Mouse (Mus musculus) midbrain, embryonic 16.5 days (tissue): ENCODE data around the gene Eftud2. TPM values are rescaled to one million over a fixed set of nuclear protein-coding genes. Genes with fewer than 3 reads are reported as not detected.

Experiments used
- ATAC-seq: fragments of 200-750 bp; cut with Nextera tagmentation; 2 replicates; pipeline ENCODE4 v1.8.0; 2017; ENCODE audit warnings: moderate TSS enrichment
- H3K27ac ChIP-seq: fragments of 300-500 bp; sonication (generic); 2 replicates; pipeline ENCODE4 v1.5.1; 2014; ENCODE audit warnings: mild to moderate bottlenecking, low read length, mixed read lengths
- H3K27me3 ChIP-seq: fragments of 300-500 bp; sonication (generic); 2 replicates; pipeline ENCODE4 v1.6.1; 2014; ENCODE audit warnings: low read depth, low read length, mixed read lengths; ENCODE audit not compliant: control insufficient read depth, insufficient read depth
- H3K36me3 ChIP-seq: fragments of 300-500 bp; sonication (generic); 2 replicates; pipeline ENCODE4 v1.6.1; 2014; ENCODE audit warnings: mild to moderate bottlenecking, low read length, moderate library complexity, mixed read lengths; ENCODE audit not compliant: control insufficient read depth, insufficient read depth
- H3K4me1 ChIP-seq: fragments of 300-500 bp; sonication (generic); 2 replicates; pipeline ENCODE4 v1.6.1; 2014; ENCODE audit warnings: mild to moderate bottlenecking, low read length, mixed read lengths; ENCODE audit not compliant: control insufficient read depth, insufficient read depth
- H3K4me2 ChIP-seq: fragments of 300-500 bp; sonication (generic); 2 replicates; pipeline ENCODE4 v1.6.1; 2014; ENCODE audit warnings: mild to moderate bottlenecking, low read length, mixed read lengths
- H3K4me3 ChIP-seq: fragments of 300-500 bp; sonication (generic); 2 replicates; pipeline ENCODE4 v1.5.1; 2014; ENCODE audit warnings: low read depth, mild to moderate bottlenecking, low read length, moderate library complexity, mixed read lengths
- H3K9ac ChIP-seq: fragments of 300-500 bp; sonication (generic); 2 replicates; pipeline ENCODE4 v1.6.1; 2014; ENCODE audit warnings: low read depth, low read length, mixed read lengths
- H3K9me3 ChIP-seq: fragments of 300-500 bp; sonication (generic); replicated peaks from 2 replicates; pipeline ENCODE4 v1.6.1; 2014; ENCODE audit warnings: mild to moderate bottlenecking, low read length, mixed read lengths; ENCODE audit not compliant: control insufficient read depth, poor library complexity, severe bottlenecking
- WGBS: fragments of 180-500 bp; shearing (Covaris S2); extraction: QIAGEN DNeasy Blood & Tissue Kit; methylation state at CpG from one replicate; pipeline ENCODE4 v1.1.7; 2014; 5-methylcytosine and 5-hydroxymethylcytosine counted together
- polyA plus RNA-seq: library from polyadenylated mRNA; unstranded; fragments of >200 nt; fragmentation: Nextera tagmentation; extraction: Ambion mirVana; gene quantifications from 2 replicates; pipeline ENCODE4 v1.2.1, GENCODE M21; 2015

Gene Eftud2
- polyA plus RNA-seq, 1 experiment from 2014 or later, result 133 TPM

DNA sequence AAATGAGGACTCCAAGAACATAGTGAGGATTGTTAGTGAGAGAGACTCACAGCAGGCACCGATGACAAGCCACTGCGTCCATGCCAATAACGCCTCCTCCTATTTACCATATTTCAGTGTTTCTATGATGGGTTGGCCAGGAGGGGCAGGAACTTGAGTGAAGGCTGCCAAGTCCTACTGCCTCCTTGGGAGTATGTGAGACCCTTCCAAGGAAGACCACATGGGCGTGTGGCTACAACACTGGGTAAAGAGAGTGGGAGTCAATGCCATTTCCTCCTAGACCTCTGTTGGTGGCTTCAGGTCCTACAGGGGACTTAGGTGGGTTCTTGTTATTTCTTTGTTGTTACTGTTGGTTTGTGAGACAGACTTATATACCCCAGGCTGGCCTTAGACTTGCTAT is 20.4 kb upstream of the Eftud2 start:
- no peak overlapping the region for H3K27ac ChIP-seq
- ATAC-seq, result no peak
- no peaks in the 10 kb centered on the region; the same call in 1 of the 2 replicates for H3K27me3 ChIP-seq
- WGBS, result 62% methylated on average over 4 of the region's 4 CpGs
- H3K9me3 ChIP-seq, result no peaks in the 10 kb centered on the region
- peaks cover 4% of the 10 kb centered on the region; the same call in 1 of the 2 replicates for H3K4me1 ChIP-seq
- no peaks in the 10 kb centered on the region for H3K36me3 ChIP-seq
- H3K4me3 ChIP-seq, result no peak overlapping the region
- no peak overlapping the region for H3K4me2 ChIP-seq
- no peak overlapping the region for H3K9ac ChIP-seq

DNA sequence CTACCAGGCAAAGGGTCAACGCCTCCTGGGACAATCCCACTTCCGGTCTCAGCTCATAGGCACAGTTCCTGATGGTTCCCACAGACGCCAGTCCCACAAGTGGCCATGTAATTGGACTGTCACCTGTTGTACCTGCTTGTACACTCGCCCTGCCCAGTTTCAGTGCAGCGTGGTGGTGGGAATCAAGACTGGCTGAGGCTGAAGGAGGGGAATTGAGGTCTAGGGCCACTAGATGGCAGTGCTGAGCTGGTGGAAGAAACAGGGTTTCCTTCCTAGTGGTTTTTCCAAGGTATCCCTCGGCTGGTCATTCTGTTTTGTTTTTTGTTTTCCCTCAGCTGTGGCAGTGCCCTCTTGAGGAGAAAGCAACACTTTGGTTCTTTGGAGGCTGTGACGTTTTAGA is 20.0 kb upstream of the Eftud2 start, which contains the start of gene Gfap:
TSS of gene Gfap (minus strand) at position 150 of the 400 bp plus-strand sequence.
- Histone ChIP-seq H3K4me1 (peaks cover 4% of the 10 kb centered on the region; the same call in 1 of the 2 replicates), H3K36me3 (no peaks in the 10 kb centered on the region), H3K27me3 (no peaks in the 10 kb centered on the region; the same call in 1 of the 2 replicates), H3K27ac (no peak within 1 kb of the TSS), H3K9me3 (no peaks in the 10 kb centered on the region), H3K4me2 (no peak within 1 kb of the TSS), H3K9ac (no peak within 1 kb of the TSS), H3K4me3 (no peak within 1 kb of the TSS)
- ATAC-seq, result no peak; the same call in 1 of the 2 replicates
- WGBS, result 13% methylated on average over 7 of the region's 7 CpGs

DNA sequence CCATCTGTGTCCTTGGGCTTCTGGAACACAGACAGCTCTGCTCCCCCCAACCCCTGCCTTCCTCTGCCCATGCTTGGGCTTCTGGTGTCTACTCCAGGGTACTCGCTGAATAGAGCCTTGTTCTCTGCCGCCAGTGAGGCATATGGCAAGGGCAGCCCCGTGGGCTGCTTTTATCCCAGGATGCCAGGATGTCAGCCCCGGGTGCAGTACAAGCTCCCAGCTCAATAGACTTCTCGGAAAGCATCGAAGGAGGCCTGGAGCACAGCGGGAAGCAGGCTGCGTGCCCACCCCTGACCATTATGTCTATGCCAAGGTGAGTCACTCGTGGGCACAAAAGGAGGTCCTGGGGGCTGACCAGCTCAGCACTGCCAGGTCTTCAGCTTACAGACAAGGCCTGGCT is 17.6 kb upstream of the Eftud2 start:
- 54% methylated on average over 9 of the region's 9 CpGs for WGBS
- no peak overlapping the region for H3K4me2 ChIP-seq
- H3K36me3 ChIP-seq, result no peaks in the 10 kb centered on the region
- no peak overlapping the region for H3K9ac ChIP-seq
- H3K27ac ChIP-seq, result no peak overlapping the region
- peak; percentile 81 for ATAC-seq
- H3K27me3 ChIP-seq, result peaks cover 12% of the 10 kb centered on the region
- H3K4me1 ChIP-seq, result 0 out of 2 replicates have a peak, but pooled peaks cover 2% of the 10 kb centered on the region
- no peak overlapping the region for H3K4me3 ChIP-seq
- H3K9me3 ChIP-seq, result no peaks in the 10 kb centered on the region

DNA sequence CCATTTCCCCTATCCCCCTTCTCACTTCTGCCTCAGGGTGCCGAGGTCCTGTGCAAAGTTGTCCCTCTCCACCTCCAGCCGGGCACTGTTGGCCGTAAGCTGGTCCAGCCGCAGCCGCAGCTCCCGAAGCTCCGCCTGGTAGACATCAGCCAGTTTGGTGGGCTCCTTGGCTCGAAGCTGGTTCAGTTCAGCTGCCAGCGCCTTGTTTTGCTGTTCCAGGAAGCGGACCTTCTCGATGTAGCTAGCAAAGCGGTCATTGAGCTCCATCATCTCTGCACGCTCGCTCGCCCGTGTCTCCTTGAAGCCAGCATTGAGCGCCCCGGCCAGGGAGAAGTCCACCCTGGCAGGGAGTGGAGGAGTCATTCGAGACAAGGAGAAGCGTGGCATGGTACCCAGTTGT is 15.9 kb upstream of the Eftud2 start:
- 76% methylated on average over 20 of the region's 20 CpGs for WGBS
- H3K27me3 ChIP-seq, result peaks cover 26% of the 10 kb centered on the region
- H3K4me1 ChIP-seq, result peaks cover 4% of the 10 kb centered on the region; the same call in 1 of the 2 replicates
- no peak overlapping the region for H3K9ac ChIP-seq
- no peaks in the 10 kb centered on the region for H3K36me3 ChIP-seq
- H3K9me3 ChIP-seq, result no peaks in the 10 kb centered on the region
- H3K4me2 ChIP-seq, result no peak overlapping the region
- H3K27ac ChIP-seq, result no peak overlapping the region
- no peak overlapping the region for H3K4me3 ChIP-seq
- ATAC-seq, result no peak

DNA sequence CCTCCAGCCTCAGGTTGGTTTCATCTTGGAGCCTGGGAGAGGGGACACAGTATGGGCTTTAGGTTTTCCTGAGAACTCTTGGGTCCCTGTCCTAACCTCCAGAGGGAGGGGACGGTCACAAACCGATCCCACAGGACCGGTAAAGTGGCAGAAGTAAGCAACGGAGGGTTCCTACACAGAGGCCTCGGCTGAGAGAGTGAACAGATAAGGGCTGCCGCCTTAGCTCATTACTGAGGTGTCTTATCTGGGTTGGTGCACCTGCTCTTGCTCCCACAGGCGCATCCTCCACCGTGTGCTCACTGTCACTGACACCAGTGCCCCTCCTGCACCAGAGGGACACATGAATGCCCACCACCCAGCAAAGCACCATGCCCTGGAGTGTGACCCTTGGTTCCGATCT is 15.0 kb upstream of the Eftud2 start:
- WGBS, result 85% methylated on average over 9 of the region's 9 CpGs
- H3K9ac ChIP-seq, result no peak overlapping the region

DNA sequence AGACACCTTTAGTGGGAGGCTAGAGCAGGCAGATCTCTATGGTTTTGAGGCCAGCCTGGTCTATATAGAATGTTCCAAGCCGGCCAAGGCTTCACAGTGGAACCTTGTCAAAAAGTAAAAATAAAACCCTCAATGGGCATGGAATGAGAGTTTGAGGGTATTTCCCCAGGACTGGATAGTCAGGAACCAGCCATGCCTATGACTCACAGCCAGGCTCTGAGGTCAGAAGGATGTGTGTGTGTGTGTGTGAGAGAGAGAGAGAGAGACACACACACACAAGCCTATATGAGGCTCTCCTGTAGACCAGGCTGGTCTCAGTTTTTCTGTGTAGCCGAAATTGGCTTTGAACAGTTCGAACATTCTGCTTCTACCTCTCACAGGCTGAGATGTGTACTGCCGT is 13.9 kb upstream of the Eftud2 start:
- H3K4me1 ChIP-seq, result peaks cover 4% of the 10 kb centered on the region; the same call in 1 of the 2 replicates
- H3K27me3 ChIP-seq, result peaks cover 28% of the 10 kb centered on the region
- H3K4me2 ChIP-seq, result no peak overlapping the region
- H3K27ac ChIP-seq, result no peak overlapping the region
- no peaks in the 10 kb centered on the region for H3K9me3 ChIP-seq
- WGBS, result 88% methylated on average over 4 of the region's 4 CpGs
- H3K36me3 ChIP-seq, result no peaks in the 10 kb centered on the region
- no peak for ATAC-seq
- H3K4me3 ChIP-seq, result no peak overlapping the region
- no peak overlapping the region for H3K9ac ChIP-seq

More for the DNA sequence above, 15.0 kb upstream of the Eftud2 start:
- no peak overlapping the region for H3K4me3 ChIP-seq
- no peak for ATAC-seq
- peaks cover 28% of the 10 kb centered on the region for H3K27me3 ChIP-seq
- H3K36me3 ChIP-seq, result no peaks in the 10 kb centered on the region
- no peak overlapping the region for H3K27ac ChIP-seq
- H3K9me3 ChIP-seq, result no peaks in the 10 kb centered on the region
- H3K4me1 ChIP-seq, result peaks cover 4% of the 10 kb centered on the region; the same call in 1 of the 2 replicates
- no peak overlapping the region for H3K4me2 ChIP-seq

DNA sequence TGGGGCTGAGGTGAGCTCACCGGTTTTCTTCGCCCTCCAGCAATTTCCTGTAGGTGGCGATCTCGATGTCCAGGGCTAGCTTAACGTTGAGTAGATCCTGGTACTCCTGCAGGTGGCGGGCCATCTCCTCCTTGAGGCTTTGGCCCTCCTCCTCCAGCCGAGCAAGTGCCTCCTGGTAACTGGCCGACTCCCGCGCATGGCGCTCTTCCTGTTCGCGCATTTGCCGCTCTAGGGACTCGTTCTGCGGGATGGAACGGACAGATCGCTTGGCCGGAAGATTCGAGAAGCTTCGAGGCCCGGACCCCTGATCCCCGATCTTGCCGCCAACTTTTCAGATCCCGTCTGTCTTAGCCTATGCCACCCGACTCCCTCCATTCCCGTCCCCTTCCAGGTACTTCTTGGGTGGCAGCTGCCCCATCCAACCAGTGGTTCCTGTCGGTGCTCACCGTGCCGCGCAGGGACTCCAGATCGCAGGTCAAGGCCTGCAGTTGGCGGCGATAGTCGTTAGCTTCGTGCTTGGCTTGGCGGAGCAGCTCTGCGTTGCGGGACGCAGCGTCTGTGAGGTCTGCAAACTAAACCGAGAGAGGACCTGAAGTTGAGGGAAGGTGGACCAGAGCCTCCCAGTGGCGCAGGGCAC is 12.3 kb upstream of the Eftud2 start:
- H3K4me2 ChIP-seq, result peak overlapping the region; percentile 52
- peaks cover 3% of the 10 kb centered on the region; the same call in 1 of the 2 replicates for H3K4me1 ChIP-seq
- no peak overlapping the region for H3K27ac ChIP-seq
- peak overlapping the region; percentile 38; the same call in 1 of the 2 replicates for H3K9ac ChIP-seq
- peak overlapping the region; percentile 27 for H3K4me3 ChIP-seq
- no peak for ATAC-seq
- WGBS, result 3% methylated on average over 43 of the region's 43 CpGs
- H3K9me3 ChIP-seq, result no peaks in the 10 kb centered on the region
- H3K36me3 ChIP-seq, result no peaks in the 10 kb centered on the region
- H3K27me3 ChIP-seq, result peaks cover 28% of the 10 kb centered on the region

DNA sequence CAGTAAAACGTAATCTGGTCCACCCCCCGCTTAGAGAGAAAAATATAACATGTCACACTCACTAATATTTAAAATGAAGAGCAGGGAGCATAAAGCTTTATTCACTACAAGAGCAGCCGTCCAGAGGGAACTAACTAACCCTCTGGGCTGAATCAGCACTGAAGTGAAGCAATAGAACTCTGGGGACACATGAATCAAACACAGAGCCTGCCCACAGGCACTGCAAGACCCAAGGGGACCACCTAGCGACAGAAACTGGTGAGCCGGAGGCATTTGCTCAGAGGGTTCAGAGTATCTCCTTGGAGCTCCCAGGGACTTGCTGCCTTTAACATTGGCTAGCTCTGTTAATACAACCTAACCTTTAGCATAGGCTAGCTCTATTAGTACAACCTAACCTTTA is 9.3 kb upstream of the Eftud2 start:
- H3K4me2 ChIP-seq, result no peak overlapping the region
- WGBS, result 69% methylated on average over 5 of the region's 5 CpGs
- no peaks in the 10 kb centered on the region for H3K9me3 ChIP-seq
- no peaks in the 10 kb centered on the region for H3K36me3 ChIP-seq
- H3K4me1 ChIP-seq, result peaks cover 6% of the 10 kb centered on the region
- no peak overlapping the region for H3K4me3 ChIP-seq
- H3K9ac ChIP-seq, result no peak overlapping the region
- peaks cover 28% of the 10 kb centered on the region for H3K27me3 ChIP-seq
- ATAC-seq, result no peak
- no peak overlapping the region for H3K27ac ChIP-seq

DNA sequence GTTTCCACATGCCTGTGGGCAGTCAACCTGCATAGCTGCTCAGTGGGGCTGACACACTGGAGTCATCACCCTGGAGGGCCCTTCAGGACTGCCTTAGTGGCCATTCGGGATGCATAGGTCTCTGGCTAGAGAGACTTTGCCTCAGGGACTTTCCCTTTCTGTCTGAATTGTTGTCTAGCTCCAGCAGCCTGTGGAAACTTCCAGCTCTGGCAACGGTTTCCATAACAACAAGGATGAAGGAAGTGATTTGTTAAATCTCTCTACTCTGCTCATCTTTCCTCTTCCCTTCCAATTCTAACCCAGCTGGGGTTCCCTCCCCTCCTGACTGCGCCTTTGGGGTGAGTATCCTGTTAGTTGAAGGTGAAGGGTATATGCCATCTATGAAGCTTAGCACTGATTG is 7.3 kb upstream of the Eftud2 start:
- WGBS, result 56% methylated on average over 3 of the region's 3 CpGs
- Histone ChIP-seq H3K4me2 (peak overlapping the region; percentile 12; the same call in 1 of the 2 replicates), H3K4me1 (peaks cover 6% of the 10 kb centered on the region), H3K9me3 (no peaks in the 10 kb centered on the region), H3K4me3 (no peak overlapping the region), H3K27ac (peak overlapping the region; percentile 65), H3K9ac (peak overlapping the region; percentile 11; the same call in 1 of the 2 replicates), H3K36me3 (no peaks in the 10 kb centered on the region), H3K27me3 (peaks cover 13% of the 10 kb centered on the region)
- peak; percentile 36; the same call in 1 of the 2 replicates for ATAC-seq
